Mouse (Mus musculus): ENCODE measurements around the gene Flii. TPM values are rescaled to one million over a fixed set of nuclear protein-coding genes. Genes with fewer than 3 reads are reported as not detected.
A peak's percentile ranks its signal among the peaks of the same experiment; 100 is the strongest.

Gene Flii
- polyA plus RNA-seq, 1 experiment from 2014 or later: 74.8 TPM

DNA sequence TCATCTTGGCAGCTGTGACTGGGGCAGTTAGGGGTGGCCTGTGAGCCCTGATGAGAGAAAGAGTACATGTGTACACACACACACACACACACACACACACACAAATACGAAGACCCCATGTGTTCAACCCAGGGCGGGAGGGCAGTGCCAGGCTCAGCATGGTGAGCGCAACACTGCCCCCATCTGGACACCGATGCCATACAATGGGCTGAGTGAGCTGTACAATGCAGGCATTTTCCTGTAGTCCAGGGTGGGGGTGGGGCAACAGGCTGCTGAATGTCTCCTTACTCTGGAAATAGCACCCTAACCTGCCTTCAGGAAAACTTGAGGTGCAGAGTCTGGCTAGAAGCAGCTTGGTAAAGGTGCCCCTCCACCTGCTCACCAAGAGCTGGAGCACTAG is 23.9 kb downstream of the Flii start:
- 15% methylated on average over 4 of the region's 4 CpGs for WGBS
- no peaks in the 10 kb centered on the region for H3K27me3 ChIP-seq (ENCODE audit: control insufficient read depth, insufficient read depth, low read length)
- no peak overlapping the region for H3K4me3 ChIP-seq (ENCODE audit: low read depth, low read length)
- no peak overlapping the region for H3K27ac ChIP-seq (ENCODE audit: low read depth, low read length)
- no peak overlapping the region for H3K4me2 ChIP-seq (ENCODE audit: low read depth, low read length, severe bottlenecking)
- ATAC-seq (replicated peaks; ENCODE audit: low FRiP score) (0 out of 2 replicates have a peak, but pooled peaks have one; percentile 28), DNase-seq (ENCODE audit: low spot score) (peak; percentile 91)
- peaks cover 11% of the 10 kb centered on the region for H3K4me1 ChIP-seq (replicated peaks; ENCODE audit: control insufficient read depth, insufficient read depth, low read length)
- peaks cover 18% of the 10 kb centered on the region for H3K36me3 ChIP-seq (ENCODE audit: control insufficient read depth, insufficient read depth, low read length)
- H3K9ac ChIP-seq (ENCODE audit: low read length): no peak overlapping the region
- H3K9me3 ChIP-seq (ENCODE audit: control insufficient read depth, low read length): no peaks in the 10 kb centered on the region

DNA sequence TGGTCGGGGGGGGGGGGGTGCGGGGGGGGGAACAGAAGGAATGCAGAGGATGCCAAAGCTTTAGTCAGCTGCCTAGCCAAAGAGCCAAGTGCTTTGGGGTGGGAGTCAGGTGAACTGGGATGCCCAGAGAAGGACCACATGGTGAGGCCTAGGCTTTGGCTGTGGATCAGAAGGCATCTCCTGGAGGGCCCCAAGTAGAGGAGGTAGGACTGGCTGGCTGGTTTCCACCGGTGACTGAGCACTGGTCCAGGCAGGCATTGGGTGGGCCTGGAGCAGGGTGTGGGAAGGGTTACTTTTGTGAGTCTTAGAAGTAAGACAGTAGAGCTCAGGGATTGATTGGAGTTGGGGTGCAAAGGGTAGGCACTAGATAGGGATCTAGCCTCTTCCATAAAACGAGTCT is 25.5 kb downstream of the Flii start:
- Histone ChIP-seq H3K27ac (ENCODE audit: low read depth, low read length) (no peak overlapping the region), H3K27me3 (ENCODE audit: control insufficient read depth, insufficient read depth, low read length) (no peaks in the 10 kb centered on the region), H3K4me1 (replicated peaks; ENCODE audit: control insufficient read depth, insufficient read depth, low read length) (peaks cover 11% of the 10 kb centered on the region), H3K4me2 (ENCODE audit: low read depth, low read length, severe bottlenecking) (peak overlapping the region; percentile 70; the same call in 1 of the 2 replicates), H3K36me3 (ENCODE audit: control insufficient read depth, insufficient read depth, low read length) (peaks cover 8% of the 10 kb centered on the region), H3K4me3 (ENCODE audit: low read depth, low read length) (no peak overlapping the region; the same call in 1 of the 2 replicates), H3K9me3 (ENCODE audit: control insufficient read depth, low read length) (no peaks in the 10 kb centered on the region), H3K9ac (ENCODE audit: low read length) (no peak overlapping the region)
- 89% methylated on average over 2 of the region's 4 CpGs for WGBS
- DNase-seq (ENCODE audit: low spot score) (no peak), ATAC-seq (replicated peaks; ENCODE audit: low FRiP score) (no peak)

DNA sequence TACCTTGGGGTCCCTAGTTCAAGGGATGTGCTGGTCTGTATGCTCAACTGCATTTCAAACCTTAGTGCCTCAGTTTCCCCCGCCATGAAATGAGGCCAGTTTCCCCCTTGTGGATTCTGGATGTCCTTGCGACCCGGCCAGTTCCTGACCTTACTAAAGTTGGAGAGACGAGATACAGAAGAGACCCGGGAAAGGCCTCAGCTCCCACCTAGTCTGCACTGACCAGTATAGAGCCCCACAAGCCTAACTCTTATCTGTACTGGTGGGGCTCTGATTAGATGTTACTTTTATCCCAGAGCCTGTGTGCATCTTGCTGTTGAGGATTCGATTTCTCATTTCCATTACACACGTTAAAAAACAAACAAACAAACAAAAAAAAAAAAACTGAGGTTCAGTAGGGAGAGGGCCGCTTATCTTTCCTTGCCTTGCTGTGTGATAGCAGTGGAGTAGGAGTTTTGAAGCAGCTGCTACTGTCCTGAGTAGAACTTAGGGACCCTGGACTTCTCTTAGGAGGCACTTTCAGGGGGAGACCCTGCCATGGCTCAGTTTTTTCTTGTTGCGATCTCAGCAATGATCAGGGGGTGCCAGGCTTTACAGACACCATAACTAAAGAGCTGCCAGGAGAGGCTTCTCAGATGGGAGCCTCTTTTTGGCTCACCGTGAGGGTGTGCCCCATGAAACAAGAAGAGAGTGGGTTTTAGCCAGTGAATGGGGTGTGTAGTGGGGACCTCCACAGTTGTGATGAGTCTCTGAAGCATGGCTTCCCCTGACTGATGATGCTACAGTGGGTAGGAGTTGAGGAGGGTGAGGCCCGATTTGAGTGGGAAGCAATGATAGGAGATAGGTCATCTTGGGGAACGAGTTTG is 26.5 kb downstream of the Flii start:
- H3K4me2 ChIP-seq (ENCODE audit: low read depth, low read length, severe bottlenecking): peak overlapping the region; percentile 70
- 31% methylated on average over 12 of the region's 12 CpGs for WGBS
- H3K4me1 ChIP-seq (replicated peaks; ENCODE audit: control insufficient read depth, insufficient read depth, low read length): peaks cover 11% of the 10 kb centered on the region
- peak overlapping the region; percentile 85 for H3K27ac ChIP-seq (ENCODE audit: low read depth, low read length)
- no peak for DNase-seq (ENCODE audit: low spot score)
- no peaks in the 10 kb centered on the region for H3K27me3 ChIP-seq (ENCODE audit: control insufficient read depth, insufficient read depth, low read length)
- H3K4me3 ChIP-seq (ENCODE audit: low read depth, low read length): peak overlapping the region; percentile 91
- ATAC-seq (replicated peaks; ENCODE audit: low FRiP score): no peak
- H3K9me3 ChIP-seq (ENCODE audit: control insufficient read depth, low read length): no peaks in the 10 kb centered on the region
- H3K9ac ChIP-seq (ENCODE audit: low read length): peak overlapping the region; percentile 97
- no peaks in the 10 kb centered on the region; the same call in 1 of the 2 replicates for H3K36me3 ChIP-seq (ENCODE audit: control insufficient read depth, insufficient read depth, low read length)

DNA sequence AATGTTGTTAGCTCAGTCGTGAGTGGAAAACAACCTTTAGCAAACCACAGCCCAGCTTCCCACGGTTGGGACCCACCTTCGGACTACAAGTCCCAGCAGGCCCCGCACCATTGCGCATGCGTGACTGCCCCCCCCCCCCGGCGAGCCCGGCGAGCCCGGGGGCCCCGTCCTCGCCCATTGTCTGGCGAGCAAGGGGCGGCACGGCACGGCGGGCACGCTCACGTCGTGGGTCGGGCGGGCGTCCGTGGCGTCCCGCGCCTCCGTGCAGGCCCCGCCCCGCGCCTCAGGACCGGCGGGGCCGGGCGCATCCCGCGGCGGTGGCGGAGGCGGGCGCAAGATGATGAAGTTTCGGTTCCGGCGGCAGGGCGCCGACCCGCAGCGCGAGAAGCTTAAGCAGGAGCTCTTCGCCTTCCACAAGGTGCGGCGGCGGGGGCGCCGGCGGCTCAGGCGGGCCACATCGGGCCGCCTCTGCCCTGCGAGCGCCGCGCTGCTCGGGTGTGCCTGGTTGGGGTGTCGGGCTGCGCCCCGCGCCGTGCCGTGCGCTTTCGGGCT is 27.5 kb downstream of the Flii start, which contains the start of gene Llgl1:
Gene Llgl1, plus strand, starts transcription at position 200 of the 552 bp plus-strand sequence.
- WGBS: under 1% methylated on average over 56 of the region's 73 CpGs
- peak within 1 kb of the TSS; percentile 85 for H3K27ac ChIP-seq (ENCODE audit: low read depth, low read length)
- ATAC-seq (replicated peaks; ENCODE audit: low FRiP score) (peak; percentile 79), DNase-seq (ENCODE audit: low spot score) (peak; percentile 100)
- H3K9me3 ChIP-seq (ENCODE audit: control insufficient read depth, low read length): no peaks in the 10 kb centered on the region
- no peaks in the 10 kb centered on the region for H3K27me3 ChIP-seq (ENCODE audit: control insufficient read depth, insufficient read depth, low read length)
- H3K36me3 ChIP-seq (ENCODE audit: control insufficient read depth, insufficient read depth, low read length): no peaks in the 10 kb centered on the region; the same call in 1 of the 2 replicates
- H3K4me1 ChIP-seq (replicated peaks; ENCODE audit: control insufficient read depth, insufficient read depth, low read length): peaks cover 11% of the 10 kb centered on the region
- peak within 1 kb of the TSS; percentile 70 for H3K4me2 ChIP-seq (ENCODE audit: low read depth, low read length, severe bottlenecking)
- peak within 1 kb of the TSS; percentile 97 for H3K9ac ChIP-seq (ENCODE audit: low read length)
- H3K4me3 ChIP-seq (ENCODE audit: low read depth, low read length): peak within 1 kb of the TSS; percentile 91

DNA sequence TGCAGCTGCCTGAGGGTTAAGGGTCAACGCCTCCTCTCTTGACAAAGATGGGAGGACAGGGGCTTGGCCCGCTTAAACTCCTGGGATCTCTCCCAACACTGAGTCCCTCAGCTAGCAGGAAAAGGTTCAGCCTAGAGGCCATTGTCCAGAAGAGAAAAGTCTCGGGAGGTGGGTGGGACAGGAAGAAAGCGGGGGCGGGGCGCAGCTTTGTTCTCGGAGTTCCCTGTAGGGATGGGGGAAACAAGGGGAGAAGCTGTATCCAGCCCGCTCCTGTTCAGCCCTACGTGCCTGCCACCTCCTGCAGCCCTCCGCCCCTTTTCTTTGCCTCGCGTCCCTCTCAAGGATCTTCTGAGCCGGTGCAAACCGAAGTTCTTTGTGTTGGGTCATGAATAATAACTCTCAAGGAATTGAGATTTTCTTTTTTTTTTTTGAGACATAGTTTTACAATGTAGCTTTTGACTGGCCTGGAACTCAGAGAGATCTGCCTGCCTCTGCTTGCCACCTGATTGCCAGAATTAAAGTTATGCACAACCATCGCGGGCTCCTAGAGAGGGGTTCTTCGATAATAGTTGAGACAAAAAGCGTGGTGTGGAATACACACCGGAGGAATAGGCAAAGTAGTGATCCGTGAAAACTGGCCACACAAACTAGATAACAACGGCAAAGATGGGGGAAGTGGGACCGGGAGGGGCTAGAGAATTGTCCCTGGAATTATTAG is 28.1 kb downstream of the Flii start:
- Histone ChIP-seq H3K27ac (ENCODE audit: low read depth, low read length) (peak overlapping the region; percentile 85), H3K4me2 (ENCODE audit: low read depth, low read length, severe bottlenecking) (peak overlapping the region; percentile 49), H3K27me3 (ENCODE audit: control insufficient read depth, insufficient read depth, low read length) (no peaks in the 10 kb centered on the region), H3K4me3 (ENCODE audit: low read depth, low read length) (peak overlapping the region; percentile 91), H3K9me3 (ENCODE audit: control insufficient read depth, low read length) (no peaks in the 10 kb centered on the region), H3K9ac (ENCODE audit: low read length) (peak overlapping the region; percentile 97), H3K4me1 (replicated peaks; ENCODE audit: control insufficient read depth, insufficient read depth, low read length) (peaks cover 11% of the 10 kb centered on the region), H3K36me3 (ENCODE audit: control insufficient read depth, insufficient read depth, low read length) (no peaks in the 10 kb centered on the region; the same call in 1 of the 2 replicates)
- ATAC-seq (replicated peaks; ENCODE audit: low FRiP score) (peak; percentile 68), DNase-seq (ENCODE audit: low spot score) (peak; percentile 91)
- WGBS: under 1% methylated on average over 22 of the region's 22 CpGs

DNA sequence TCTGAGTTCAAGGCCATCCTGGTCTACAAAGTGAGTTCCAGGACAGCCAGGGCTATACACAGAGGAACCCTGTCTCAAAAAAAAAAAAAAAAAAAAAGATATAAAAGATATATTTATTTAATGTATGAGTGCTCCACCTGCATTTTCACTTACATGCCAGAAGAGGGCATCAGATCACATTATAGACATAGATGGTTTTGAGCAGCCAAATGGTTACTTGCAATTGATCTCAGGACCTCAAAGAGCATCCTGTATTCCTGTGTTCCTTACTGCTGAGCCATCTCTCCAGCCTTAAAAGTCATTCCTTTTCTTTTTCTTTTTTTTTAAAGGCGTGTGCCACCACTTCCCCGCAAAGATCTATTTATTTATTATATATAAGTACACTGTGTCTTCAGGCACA is 29.5 kb downstream of the Flii start:
- H3K27me3 ChIP-seq (ENCODE audit: control insufficient read depth, insufficient read depth, low read length): no peaks in the 10 kb centered on the region
- H3K4me1 ChIP-seq (replicated peaks; ENCODE audit: control insufficient read depth, insufficient read depth, low read length): peaks cover 11% of the 10 kb centered on the region
- H3K36me3 ChIP-seq (ENCODE audit: control insufficient read depth, insufficient read depth, low read length): no peaks in the 10 kb centered on the region
- no peak overlapping the region for H3K4me2 ChIP-seq (ENCODE audit: low read depth, low read length, severe bottlenecking)
- no peak overlapping the region for H3K4me3 ChIP-seq (ENCODE audit: low read depth, low read length)
- DNase-seq (ENCODE audit: low spot score): no peak
- H3K9ac ChIP-seq (ENCODE audit: low read length): no peak overlapping the region
- H3K9me3 ChIP-seq (ENCODE audit: control insufficient read depth, low read length): no peaks in the 10 kb centered on the region
- no peak overlapping the region for H3K27ac ChIP-seq (ENCODE audit: low read depth, low read length)
- ATAC-seq (replicated peaks; ENCODE audit: low FRiP score): no peak
- 70% methylated on average over 2 of the region's 2 CpGs for WGBS

DNA sequence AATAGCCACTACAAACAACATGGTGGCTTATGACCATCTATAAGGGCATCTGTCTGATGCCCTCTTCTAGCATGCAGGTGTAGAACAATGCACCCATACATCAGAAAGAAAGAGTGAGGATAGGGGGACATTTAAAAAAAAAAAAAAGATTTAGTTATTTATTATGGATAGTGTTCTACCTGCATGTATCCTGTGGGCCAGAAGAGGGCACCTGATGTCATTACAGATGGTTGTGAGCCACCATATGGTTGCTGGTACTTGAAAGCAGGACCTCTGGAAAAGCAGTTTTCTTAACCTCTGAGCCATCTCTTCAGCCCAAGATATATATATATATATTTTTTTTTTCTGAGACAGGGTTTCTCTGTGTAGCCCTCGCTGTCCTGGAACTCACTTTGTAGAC is 30.9 kb downstream of the Flii start:
- H3K4me1 ChIP-seq (replicated peaks; ENCODE audit: control insufficient read depth, insufficient read depth, low read length): peaks cover 6% of the 10 kb centered on the region
- no peak for DNase-seq (ENCODE audit: low spot score)
- no peak overlapping the region for H3K4me3 ChIP-seq (ENCODE audit: low read depth, low read length)
- H3K36me3 ChIP-seq (ENCODE audit: control insufficient read depth, insufficient read depth, low read length): no peaks in the 10 kb centered on the region
- ATAC-seq (replicated peaks; ENCODE audit: low FRiP score): no peak
- WGBS: 65% methylated on average over 1 of the region's 1 CpGs
- H3K9me3 ChIP-seq (ENCODE audit: control insufficient read depth, low read length): no peaks in the 10 kb centered on the region
- H3K27me3 ChIP-seq (ENCODE audit: control insufficient read depth, insufficient read depth, low read length): no peaks in the 10 kb centered on the region
- H3K27ac ChIP-seq (ENCODE audit: low read depth, low read length): no peak overlapping the region
- no peak overlapping the region for H3K9ac ChIP-seq (ENCODE audit: low read length)
- H3K4me2 ChIP-seq (ENCODE audit: low read depth, low read length, severe bottlenecking): no peak overlapping the region
